Mouse (Mus musculus): ENCODE measurements around the gene Dtymk. TPM values are rescaled to one million over a fixed set of nuclear protein-coding genes. Genes with fewer than 3 reads are reported as not detected.

Gene Dtymk
- total RNA-seq, 2 experiments from 2014 or later: 14.1 to 18.6 TPM

DNA sequence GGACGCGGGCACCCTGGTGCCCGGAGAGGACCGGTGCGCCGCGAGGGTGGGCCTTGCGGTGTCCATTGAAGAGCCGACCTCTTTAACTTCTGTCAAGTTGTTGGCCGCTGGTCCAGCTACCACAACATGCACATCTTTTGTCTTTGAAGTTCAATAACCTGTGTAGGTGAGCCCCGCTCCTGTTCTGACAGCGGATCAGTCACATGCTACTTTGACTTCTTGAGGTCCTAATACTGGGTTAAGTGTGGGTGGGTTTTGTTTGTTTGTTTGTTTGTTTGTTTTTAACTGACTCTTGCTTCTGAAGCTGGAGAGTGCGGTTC, 46.5 kb downstream of the Dtymk start:
- H3K27ac ChIP-seq: peak overlapping the region; percentile 91
- DNase-seq: no peak
- intact Hi-C loops (cut with DNase I): loop anchor here (2.0 to 10.0 kb wide), 2 partner anchors 48 to 310 kb away; partner anchors contain the start of gene Ing5
- no peak for TF ChIP-seq CTCF (IDR thresholded peaks at IDR 0.05)
- peak overlapping the region; percentile 94 for H3K4me3 ChIP-seq

DNA sequence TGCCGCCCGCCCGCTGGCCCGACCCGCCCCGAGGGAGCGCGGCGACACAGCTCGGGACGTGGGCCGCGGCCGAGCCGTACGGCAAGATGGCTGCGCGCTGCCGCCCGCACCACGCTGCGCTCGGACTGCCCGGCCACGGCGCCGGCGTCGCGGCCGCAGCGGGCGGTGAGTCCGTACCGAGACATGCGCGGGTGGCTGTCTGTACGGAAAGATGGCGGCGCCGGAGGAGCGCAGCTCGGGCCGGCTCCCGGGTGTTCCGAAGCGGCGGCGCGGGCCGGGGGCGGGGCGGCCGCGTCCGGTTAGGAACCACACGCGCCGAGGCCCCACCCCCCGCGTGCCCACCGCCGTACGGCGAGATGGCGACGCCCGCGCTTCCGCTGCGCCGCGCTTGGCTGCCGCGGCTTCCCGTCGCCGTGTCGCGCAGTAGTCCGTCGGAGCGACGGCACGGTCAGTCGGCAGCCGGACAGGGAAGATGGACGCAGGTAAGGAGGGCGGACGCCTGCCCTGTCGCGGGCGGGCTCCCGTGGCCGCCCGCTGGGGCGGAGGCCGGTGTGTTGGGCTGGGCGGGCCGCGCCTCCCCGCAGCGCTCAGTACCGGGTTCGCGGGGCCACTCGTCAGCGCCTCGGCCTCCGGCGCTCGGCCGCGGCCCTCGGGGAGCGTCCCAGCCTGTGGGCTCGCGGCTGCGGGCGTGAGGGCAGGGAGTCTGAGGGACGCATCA, 47.0 kb downstream of the Dtymk start, which contains the start of gene Thap4:
Gene Thap4, minus strand, starts transcription at position 292 of the 718 bp plus-strand sequence.
- no peak for TF ChIP-seq CTCF (IDR thresholded peaks at IDR 0.05)
- peak; percentile 98 for DNase-seq
- Histone ChIP-seq H3K4me3 (peak within 1 kb of the TSS; percentile 94), H3K27ac (peak within 1 kb of the TSS; percentile 91)
- intact Hi-C loops (cut with DNase I): loop anchor here (2.0 to 10.0 kb wide), 3 partner anchors 48 to 310 kb away; partner anchors contain the start of gene Ing5

DNA sequence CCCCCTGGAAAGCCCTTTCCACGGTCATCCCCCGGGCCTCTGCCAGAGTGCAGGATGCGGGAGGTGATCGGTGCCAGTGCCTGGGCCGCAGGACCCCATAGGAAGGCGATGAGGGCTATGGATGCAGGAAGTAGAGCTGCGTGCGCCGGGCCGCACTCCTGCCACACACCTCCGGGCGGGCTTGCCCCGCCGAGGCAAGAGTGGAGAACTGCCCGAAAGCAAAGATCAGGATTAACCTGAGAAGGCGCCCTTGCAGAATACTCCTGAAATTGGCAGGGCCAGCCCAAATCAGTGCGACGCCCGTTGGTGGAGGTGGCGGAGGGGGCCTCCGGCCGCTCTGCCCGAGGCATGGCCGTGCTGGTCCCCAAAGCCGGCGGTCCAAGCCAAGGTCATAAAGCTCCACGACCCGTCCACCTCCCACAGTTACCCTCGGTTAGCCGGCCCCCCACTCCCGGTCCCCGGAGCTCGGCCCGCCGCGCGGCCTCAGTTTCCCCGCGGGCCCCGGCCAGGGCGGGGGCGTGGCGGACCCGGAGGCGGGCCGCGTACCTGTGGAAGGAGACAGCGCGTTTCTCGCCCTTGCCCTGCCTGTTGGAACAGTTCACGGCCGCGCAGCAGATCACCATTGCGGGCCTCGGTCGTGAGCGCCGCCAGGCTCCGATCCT, 47.7 kb downstream of the Dtymk start:
- DNase-seq: no peak
- TF ChIP-seq CTCF (IDR thresholded peaks at IDR 0.05): no peak
- Histone ChIP-seq H3K4me3 (peak overlapping the region; percentile 94), H3K27ac (peak overlapping the region; percentile 91)
- intact Hi-C loops (cut with DNase I): loop anchor here (2.0 to 10.0 kb wide), 3 partner anchors 49 to 309 kb away; partner anchors contain the start of gene Ing5

DNA sequence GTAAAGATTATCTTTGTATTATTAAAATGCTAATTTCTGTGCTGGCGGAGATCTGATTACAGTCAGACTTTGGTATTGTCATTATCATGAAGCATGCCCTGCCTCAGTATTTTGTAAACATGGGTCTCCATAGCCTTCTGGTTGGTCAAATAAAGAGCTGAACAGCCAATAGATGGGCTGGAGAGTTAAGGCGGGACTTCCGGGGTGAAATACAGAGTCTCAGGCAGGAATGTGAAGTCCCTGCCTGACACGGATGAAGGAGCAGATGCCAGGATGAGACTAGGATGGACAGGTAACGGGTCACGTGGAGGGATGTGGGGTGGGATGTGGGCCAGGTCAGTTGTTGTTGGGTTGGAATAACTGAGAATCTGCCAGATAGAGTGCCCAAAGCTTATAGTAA, 50.4 kb downstream of the Dtymk start, which contains the start of gene Atg4b:
Gene Atg4b, plus strand, starts transcription at position 211 of the 400 bp plus-strand sequence.
- no peak for TF ChIP-seq CTCF (IDR thresholded peaks at IDR 0.05)
- Histone ChIP-seq H3K4me3 (no peak within 1 kb of the TSS), H3K27ac (no peak within 1 kb of the TSS)
- no peak for DNase-seq
- intact Hi-C loops (cut with DNase I): loop anchor here (5.0 to 10.0 kb wide), 2 partner anchors 114 to 306 kb away; no protein-coding TSS in a partner anchor

DNA sequence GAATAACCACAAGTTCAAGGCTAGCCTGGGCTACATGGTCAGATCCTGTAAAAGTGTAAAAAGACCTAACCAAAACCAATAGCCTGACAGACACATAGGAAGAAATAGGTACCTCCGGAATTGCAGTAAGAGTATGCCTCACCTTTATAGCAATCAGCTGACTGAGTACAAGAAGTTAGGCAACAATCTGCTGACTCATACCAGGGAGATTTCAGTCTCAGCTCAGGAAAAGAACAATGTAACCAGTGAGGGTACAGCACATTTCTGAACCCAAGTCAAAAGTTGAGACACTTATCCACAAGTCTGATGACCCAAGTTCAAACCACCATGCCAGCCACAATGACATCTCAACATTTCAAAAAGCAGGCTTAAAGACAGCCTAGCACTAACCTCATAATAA, 53.2 kb downstream of the Dtymk start:
- intact Hi-C loops (cut with DNase I): no loop called here
- H3K4me3 ChIP-seq: no peak overlapping the region
- DNase-seq: no peak
- H3K27ac ChIP-seq: no peak overlapping the region
- no peak for TF ChIP-seq CTCF (IDR thresholded peaks at IDR 0.05)

DNA sequence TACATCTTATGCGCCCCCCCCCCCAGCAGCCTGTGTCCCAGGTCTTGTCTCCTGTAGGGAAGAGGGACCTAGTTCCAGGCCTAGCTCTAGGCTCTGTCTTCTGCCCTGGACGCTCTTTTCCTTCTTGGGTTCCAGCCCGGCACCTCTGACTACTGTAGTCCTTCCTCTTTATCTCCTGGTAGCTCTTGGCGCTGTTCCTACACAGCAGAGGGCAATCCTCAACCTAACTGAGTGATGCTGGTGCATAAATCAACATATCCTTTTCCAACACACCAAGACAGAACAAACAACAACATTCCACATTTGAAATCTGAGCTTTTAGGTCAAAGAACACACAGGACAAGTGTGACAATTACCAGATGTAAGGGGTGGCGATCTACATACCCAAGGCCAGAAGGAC, 55.6 kb downstream of the Dtymk start:
- intact Hi-C loops (cut with DNase I): no loop called here
- no peak overlapping the region for H3K27ac ChIP-seq
- H3K4me3 ChIP-seq: no peak overlapping the region
- no peak for DNase-seq
- TF ChIP-seq CTCF (IDR thresholded peaks at IDR 0.05): no peak

DNA sequence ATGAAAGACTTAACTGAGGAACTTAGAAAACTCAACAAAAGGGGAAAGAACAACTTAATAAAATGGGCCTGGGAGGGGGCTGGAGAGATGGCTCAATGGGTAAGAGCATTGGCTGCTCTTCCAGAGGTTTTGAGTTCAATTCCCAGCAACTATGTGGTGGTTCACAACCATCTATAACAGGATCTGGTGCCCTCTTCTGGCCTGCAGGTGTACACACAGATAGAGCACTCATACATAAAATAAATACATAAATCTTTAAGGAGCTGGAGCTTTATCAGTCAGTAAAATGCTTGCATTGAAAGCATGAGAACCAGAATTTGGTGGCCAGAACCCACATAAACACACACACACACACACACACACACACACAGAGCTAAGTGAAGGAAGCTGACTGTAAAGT, 58.8 kb downstream of the Dtymk start:
- Histone ChIP-seq H3K27ac (no peak overlapping the region), H3K4me3 (no peak overlapping the region)
- DNase-seq: no peak
- TF ChIP-seq CTCF (IDR thresholded peaks at IDR 0.05): peak; percentile 31; the same call in 1 of the 2 replicates
- intact Hi-C loops (cut with DNase I): no loop called here

Other genes with a start within 250 kb of the Dtymk start
- gene Stk25, start 143.3 kb downstream of the Dtymk start, total RNA-seq (2021): 10 to 100 TPM; 90.1 to 90.5 TPM
- gene Bok, start 116.3 kb downstream of the Dtymk start, total RNA-seq (2021): 1 to 10 TPM in 1 of 2 experiments, under 1 TPM in 1; 0.59 to 1.1 TPM
- gene Atg4b, start 50.4 kb downstream of the Dtymk start, total RNA-seq (2021): 10 to 100 TPM; 24.0 to 31.3 TPM
- 10 to 100 TPM; 70.0 to 94.1 TPM for gene Thap4, start 47.1 kb downstream of the Dtymk start, total RNA-seq (2021)
- gene Ing5, start 2.0 kb upstream of the Dtymk start, total RNA-seq (2021): 1 to 10 TPM; 3.6 to 5.8 TPM
- gene D2hgdh, start 23.0 kb upstream of the Dtymk start, total RNA-seq (2021): 10 to 100 TPM; 21.7 to 22.9 TPM
- not detected for gene Gal3st2, start 59.4 kb upstream of the Dtymk start, total RNA-seq (2021)
- gene Gal3st2b, start 116.4 kb upstream of the Dtymk start, total RNA-seq (2021): under 1 TPM; 0.08 to 0.15 TPM
- gene Gal3st2c, start 188.6 kb upstream of the Dtymk start, total RNA-seq (2021): under 1 TPM; 0.03 to 0.06 TPM
- gene Neu4, start 218.5 kb upstream of the Dtymk start, total RNA-seq (2021): not detected

Measured in gastrocnemius, adult 2 months (tissue).